Mouse (Mus musculus) frontal cortex, adult (tissue): ENCODE measurements at regions not wholly inside any gene's neighbourhood (a gene's known extent, or its start where the extent isn't known, plus 50 kb on each side); places are given as distances from the start of the nearest gene placed in this dataset.
A peak's percentile ranks its signal among the peaks of the same experiment; 100 is the strongest.

Experiments used
- ATAC-seq: cut with Nextera tagmentation; 2 replicates; pipeline ENCODE4 v1.9.2; 2017; ENCODE audit warnings: mild to moderate bottlenecking, moderate library complexity, mixed read lengths; ENCODE audit not compliant: low TSS enrichment

GRCm38 (mm10) chr13:97453469-97453868 is 212.6 kb downstream of the Enc1 start:
- ATAC-seq, result no peak

- ATAC-seq, result no peak
Measured at GRCm38 (mm10) chr13:97453090-97453430, 212.2 kb downstream of the Enc1 start.

- no peak for ATAC-seq
Measured at GRCm38 (mm10) chr13:97452386-97453089, 211.6 kb downstream of the Enc1 start.

- peak; percentile 94 for ATAC-seq
Measured at GRCm38 (mm10) chr13:97451276-97451675, 210.4 kb downstream of the Enc1 start.

- ATAC-seq, result no peak
Measured at GRCm38 (mm10) chr13:97448123-97448522, 207.2 kb downstream of the Enc1 start.

GRCm38 (mm10) chr13:97443731-97444428 is 203.0 kb downstream of the Enc1 start:
- no peak for ATAC-seq

GRCm38 (mm10) chr13:97442806-97443205 is 201.9 kb downstream of the Enc1 start:
- ATAC-seq, result no peak

GRCm38 (mm10) chr13:97442283-97442682 is 201.4 kb downstream of the Enc1 start:
- peak; percentile 64 for ATAC-seq

GRCm38 (mm10) chr13:97441803-97442202 is 200.9 kb downstream of the Enc1 start:
- peak; percentile 60 for ATAC-seq

- ATAC-seq, result no peak
Measured at GRCm38 (mm10) chr13:97439216-97439979, 198.5 kb downstream of the Enc1 start.

GRCm38 (mm10) chr13:97438692-97439091 is 197.8 kb downstream of the Enc1 start:
- ATAC-seq, result no peak

GRCm38 (mm10) chr13:97438277-97438676 is 197.4 kb downstream of the Enc1 start:
- ATAC-seq, result no peak

- no peak for ATAC-seq
Measured at GRCm38 (mm10) chr13:97436719-97437350, 195.9 kb downstream of the Enc1 start.

- peak; percentile 58 for ATAC-seq
Measured at GRCm38 (mm10) chr13:97435865-97436718, 195.2 kb downstream of the Enc1 start.

- ATAC-seq, result no peak
Measured at GRCm38 (mm10) chr13:97434961-97435864, 194.3 kb downstream of the Enc1 start.

- ATAC-seq, result no peak
Measured at GRCm38 (mm10) chr13:97434167-97434566, 193.3 kb downstream of the Enc1 start.

- ATAC-seq, result no peak
Measured at GRCm38 (mm10) chr13:97432627-97433026, 191.7 kb downstream of the Enc1 start.

- ATAC-seq, result no peak
Measured at GRCm38 (mm10) chr13:97430885-97431284, 190.0 kb downstream of the Enc1 start.

- ATAC-seq, result no peak
Measured at GRCm38 (mm10) chr13:97428163-97428562, 187.3 kb downstream of the Enc1 start.

GRCm38 (mm10) chr13:97427537-97427936 is 186.6 kb downstream of the Enc1 start:
- no peak for ATAC-seq
